Mouse (Mus musculus): ENCODE data around the gene Cisd2.

DNA sequence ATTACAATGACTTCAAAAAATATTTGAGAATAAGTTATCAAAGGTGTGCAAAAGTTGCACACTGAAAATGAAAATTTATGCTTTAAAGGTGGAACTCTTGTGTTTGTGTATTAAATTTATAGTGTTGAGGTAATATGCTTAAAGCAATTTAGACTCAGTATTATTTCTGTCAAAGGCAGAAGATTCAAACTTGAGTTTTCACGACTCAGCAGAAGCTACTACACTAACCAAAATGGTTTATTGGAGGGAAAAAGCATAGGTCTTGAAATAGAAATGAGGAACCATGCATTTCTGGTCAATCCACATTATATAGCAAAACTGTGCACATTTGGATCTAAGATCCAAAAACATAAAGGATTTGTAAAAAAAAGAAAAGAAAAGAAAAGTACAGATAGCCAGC is 47.1 kb upstream of the Cisd2 start:
- TF ChIP-seq CTCF (IDR thresholded peaks at IDR 0.05; ENCODE audit: control insufficient read depth, insufficient read depth, insufficient replicate concordance, low read depth, low read length) (no peak), POLR2A (IDR thresholded peaks at IDR 0.05; ENCODE audit: control insufficient read depth, low read depth, low read length) (no peak)

Measured in testis, adult 2 months (tissue).